ENCODE assay signal across 15 mouse cellular contexts in genomic region chr17:23671519-23671918, GRCm38 (mm10). TPM values are rescaled to one million over a fixed set of nuclear protein-coding genes. Genes with fewer than 3 reads are reported as not detected.
DNase-seq lines count a peak whose midpoint lies in the region.
"Had no signal": no experiment of that assay in that cellular context is flagged by ENCODE, and none has a peak within 500 bp of the region (broad histone marks: within the 10 kb centered on the region; RNA-seq: fewer than 3 reads in every experiment).

No protein-coding gene starts in this region.

- peak; percentile 55 for DNase-seq in cerebellum, adult 11-12 months
- no peak for DNase-seq in cerebellum, postnatal 10 days
- DNase-seq in heart, adult 11 months = peak; percentile 86
- no peak for DNase-seq in heart, adult 8-10 months (ENCODE audit: low spot score)
- DNase-seq in right cerebral cortex, postnatal 36 days (ENCODE audit: low spot score in 2 of 2) = no peak
- DNase-seq: adrenal gland, adult 2 months; adrenal gland, postnatal 10 days; adrenal gland, postnatal 25 days; B cell, adult 2 months; cerebellum, adult 11 months; cerebellum, postnatal 25 days; embryo, embryonic 11 days had no signal

RNA-seq across cellular contexts. Expression of gene Hcfc1r1, which starts 1.9 kb away (rescaled TPM):
- 100 to 1,000 TPM; 200 to 231 (median 211) TPM for total RNA-seq in heart, adult 8-10 months (2022)

RNA-seq across cellular contexts. Expression of gene Thoc6, which starts 2.2 kb away (rescaled TPM):
- total RNA-seq in heart, adult 8-10 months (2022) = 10 to 100 TPM in 3 of 4 experiments, 1 to 10 TPM in 1; 8.8 to 11.6 (median 11.0) TPM

RNA-seq across cellular contexts. Expression of gene Tnfrsf12a, which starts 5.7 kb away (rescaled TPM):
- total RNA-seq in heart, adult 8-10 months (2022) = 100 to 1,000 TPM in 2 of 4 experiments, 10 to 100 TPM in 2; 55.7 to 113 (median 85.0) TPM

RNA-seq across cellular contexts. Expression of gene Cldn6, which starts 7.5 kb away (rescaled TPM):
- not detected for total RNA-seq in heart, adult 8-10 months (2022)
- total RNA-seq: adrenal gland, adult 2 months; adrenal gland, postnatal 25 days; CH12.LX; common myeloid progenitor, adult 5-6 weeks; MEL had no signal

RNA-seq across cellular contexts. Expression of gene Bicdl2, which starts 11.2 kb away (rescaled TPM):
- not detected for total RNA-seq in heart, adult 8-10 months (2022)
- total RNA-seq: adrenal gland, adult 2 months; adrenal gland, postnatal 10 days; adrenal gland, postnatal 25 days; CH12.LX; common myeloid progenitor, adult 5-6 weeks had no signal

Comparison
In these comparisons a context has a peak if more than half of its experiments do, and no peak if none do; other contexts are left out.
1. DNase-seq: peak in cerebellum, adult 11-12 months (single experiment) and heart, adult 11 months (single experiment); none in cerebellum, postnatal 10 days (0 of 2), heart, adult 8-10 months (single experiment) and right cerebral cortex, postnatal 36 days (0 of 2).